Mouse (Mus musculus): ENCODE measurements around the gene Dnase1. TPM values are rescaled to one million over a fixed set of nuclear protein-coding genes. Genes with fewer than 3 reads are reported as not detected.

The Dnase1 gene
- polyA plus RNA-seq (2012) = not detected in 2 replicates

GRCm38 (mm10) chr16:4036807-4037206, at the start of gene Dnase1:
Dnase1 (plus strand) TSS chr16:4036942.

GRCm38 (mm10) chr16:4003489-4004398, 33.0 kb upstream of the Dnase1 start, which contains the start of gene Slx4:
Slx4 (minus strand) TSS chr16:4003770.

GRCm38 (mm10) chr16:4077384-4078061, 40.8 kb downstream of the Dnase1 start, which contains the start of gene Trap1:
Trap1 (minus strand) TSS chr16:4077827.

Other genes starting within 250 kb of the Dnase1 start
- not detected in 2 replicates for gene Olfr15, start 206.1 kb upstream of the Dnase1 start, polyA plus RNA-seq (2012)
- gene Zfp174, start 189.7 kb upstream of the Dnase1 start, polyA plus RNA-seq (2012) = 0.03 and 0.05 TPM in 2 replicates
- gene Naa60, start 164.6 kb upstream of the Dnase1 start, polyA plus RNA-seq (2012) = 49.6 and 53.6 TPM in 2 replicates
- 2.4 and 3.3 TPM in 2 replicates for gene Zfp597, start 152.4 kb upstream of the Dnase1 start, polyA plus RNA-seq (2012)
- not detected in 2 replicates for gene Gm20695, start 152.3 kb upstream of the Dnase1 start, polyA plus RNA-seq (2012)
- gene 1700037C18Rik, start 128.3 kb upstream of the Dnase1 start, polyA plus RNA-seq (2012) = 8.3 and 11.4 TPM in 2 replicates
- gene Cluap1, start 128.1 kb upstream of the Dnase1 start, polyA plus RNA-seq (2012) = 31.5 and 33.8 TPM in 2 replicates
- gene Nlrc3, start 60.3 kb upstream of the Dnase1 start, polyA plus RNA-seq (2012) = 0.41 and 0.68 TPM in 2 replicates
- 18.3 and 19.0 TPM in 2 replicates for gene Slx4, start 33.2 kb upstream of the Dnase1 start, polyA plus RNA-seq (2012)
- 339 and 376 TPM in 2 replicates for gene Trap1, start 40.9 kb downstream of the Dnase1 start, polyA plus RNA-seq (2012)
- gene Crebbp, start 177.1 kb downstream of the Dnase1 start, polyA plus RNA-seq (2012) = 18.6 and 29.6 TPM in 2 replicates

Measured in megakaryocyte-erythroid progenitor cell, adult 5 weeks (primary cell).